Mouse (Mus musculus) kidney, embryonic 14.5 days (tissue): Measurements from ENCODE around the gene Gpx6. TPM values are rescaled to one million over a fixed set of nuclear protein-coding genes. Genes with fewer than 3 reads are reported as not detected.
A peak's percentile ranks its signal among the peaks of the same experiment; 100 is the strongest.

Experiments used
- ATAC-seq: fragments of 200-750 bp; cut with Nextera tagmentation; 2 replicates; pipeline ENCODE4 v1.8.0; 2017; ENCODE audit warnings: moderate number of reproducible peaks, mild to moderate bottlenecking, moderate TSS enrichment, moderate library complexity; ENCODE audit not compliant: low FRiP score, low TSS enrichment
- H3K27ac ChIP-seq: fragments of 300-500 bp; sonication (generic); 2 replicates; pipeline ENCODE4 v1.5.1; 2014; ENCODE audit warnings: low read depth, mild to moderate bottlenecking, low read length, moderate library complexity, mixed read lengths
- H3K27me3 ChIP-seq: fragments of 300-500 bp; sonication (generic); 2 replicates; pipeline ENCODE4 v1.6.1; 2014; ENCODE audit warnings: mild to moderate bottlenecking, low read length; ENCODE audit not compliant: control insufficient read depth, insufficient read depth
- H3K36me3 ChIP-seq: fragments of 300-500 bp; sonication (generic); 2 replicates; pipeline ENCODE4 v1.6.1; 2014; ENCODE audit warnings: low read length, mixed read lengths; ENCODE audit not compliant: control insufficient read depth, insufficient read depth
- H3K4me1 ChIP-seq: fragments of 300-500 bp; sonication (generic); 2 replicates; pipeline ENCODE4 v1.6.1; 2014; ENCODE audit warnings: low read length, mixed read lengths; ENCODE audit not compliant: control insufficient read depth, insufficient read depth
- H3K4me2 ChIP-seq: fragments of 300-500 bp; sonication (generic); replicated peaks from 2 replicates; pipeline ENCODE4 v1.6.1; 2014; ENCODE audit warnings: low read depth, mild to moderate bottlenecking, low read length
- H3K4me3 ChIP-seq: fragments of 300-500 bp; sonication (generic); 2 replicates; pipeline ENCODE4 v1.5.1; 2014; ENCODE audit warnings: mild to moderate bottlenecking, low read length
- H3K9ac ChIP-seq: fragments of 300-500 bp; sonication (generic); 2 replicates; pipeline ENCODE4 v1.6.1; 2014; ENCODE audit warnings: low read depth, mild to moderate bottlenecking, low read length, moderate library complexity
- H3K9me3 ChIP-seq: fragments of 300-500 bp; sonication (generic); 2 replicates; pipeline ENCODE4 v1.6.1; 2016; ENCODE audit warnings: low read length; ENCODE audit not compliant: control insufficient read depth
- WGBS: fragments of 180-500 bp; shearing (Covaris S2); extraction: QIAGEN DNeasy Blood & Tissue Kit; methylation state at CpG from one replicate; pipeline ENCODE4 v1.1.7; 2014; 5-methylcytosine and 5-hydroxymethylcytosine counted together
- polyA plus RNA-seq: library from polyadenylated mRNA; unstranded; fragments of >200 nt; fragmentation: Nextera tagmentation; extraction: Ambion mirVana; gene quantifications from 2 replicates; pipeline ENCODE4 v1.2.1, GENCODE M21; 2014

Gene Gpx6
- polyA plus RNA-seq, 1 experiment from 2014 or later = 3.9 TPM

- WGBS = 89% methylated on average over 4 of the region's 4 CpGs
- ATAC-seq = no peak
- Histone ChIP-seq H3K27me3 (no peaks in the 10 kb centered on the region), H3K36me3 (no peaks in the 10 kb centered on the region), H3K4me1 (peaks cover 3% of the 10 kb centered on the region; the same call in 1 of the 2 replicates), H3K27ac (no peak overlapping the region), H3K4me3 (no peak overlapping the region), H3K9ac (no peak overlapping the region), H3K9me3 (no peaks in the 10 kb centered on the region), H3K4me2 (no peak overlapping the region)
Observed at GRCm38 (mm10) chr13:21313903-21314302, 2.0 kb downstream of the Gpx6 start.

GRCm38 (mm10) chr13:21320262-21320661, 8.3 kb downstream of the Gpx6 start:
- Histone ChIP-seq H3K27me3 (no peaks in the 10 kb centered on the region), H3K36me3 (no peaks in the 10 kb centered on the region), H3K4me2 (no peak overlapping the region), H3K9ac (no peak overlapping the region), H3K4me3 (no peak overlapping the region), H3K27ac (no peak overlapping the region), H3K4me1 (no peaks in the 10 kb centered on the region), H3K9me3 (no peaks in the 10 kb centered on the region)
- 34% methylated on average over 3 of the region's 3 CpGs for WGBS
- ATAC-seq = peak; percentile 47; the same call in 1 of the 2 replicates

- WGBS = 5% methylated on average over 18 of the region's 18 CpGs
- peak overlapping the region; percentile 48 for H3K4me2 ChIP-seq
- no peak overlapping the region for H3K27ac ChIP-seq
- no peaks in the 10 kb centered on the region for H3K27me3 ChIP-seq
- H3K36me3 ChIP-seq = no peaks in the 10 kb centered on the region
- peak overlapping the region; percentile 35 for H3K4me3 ChIP-seq
- H3K9me3 ChIP-seq = no peaks in the 10 kb centered on the region
- H3K4me1 ChIP-seq = no peaks in the 10 kb centered on the region
- no peak for ATAC-seq
- no peak overlapping the region for H3K9ac ChIP-seq
Observed at GRCm38 (mm10) chr13:21321890-21322494, 10.1 kb downstream of the Gpx6 start.

DNA sequence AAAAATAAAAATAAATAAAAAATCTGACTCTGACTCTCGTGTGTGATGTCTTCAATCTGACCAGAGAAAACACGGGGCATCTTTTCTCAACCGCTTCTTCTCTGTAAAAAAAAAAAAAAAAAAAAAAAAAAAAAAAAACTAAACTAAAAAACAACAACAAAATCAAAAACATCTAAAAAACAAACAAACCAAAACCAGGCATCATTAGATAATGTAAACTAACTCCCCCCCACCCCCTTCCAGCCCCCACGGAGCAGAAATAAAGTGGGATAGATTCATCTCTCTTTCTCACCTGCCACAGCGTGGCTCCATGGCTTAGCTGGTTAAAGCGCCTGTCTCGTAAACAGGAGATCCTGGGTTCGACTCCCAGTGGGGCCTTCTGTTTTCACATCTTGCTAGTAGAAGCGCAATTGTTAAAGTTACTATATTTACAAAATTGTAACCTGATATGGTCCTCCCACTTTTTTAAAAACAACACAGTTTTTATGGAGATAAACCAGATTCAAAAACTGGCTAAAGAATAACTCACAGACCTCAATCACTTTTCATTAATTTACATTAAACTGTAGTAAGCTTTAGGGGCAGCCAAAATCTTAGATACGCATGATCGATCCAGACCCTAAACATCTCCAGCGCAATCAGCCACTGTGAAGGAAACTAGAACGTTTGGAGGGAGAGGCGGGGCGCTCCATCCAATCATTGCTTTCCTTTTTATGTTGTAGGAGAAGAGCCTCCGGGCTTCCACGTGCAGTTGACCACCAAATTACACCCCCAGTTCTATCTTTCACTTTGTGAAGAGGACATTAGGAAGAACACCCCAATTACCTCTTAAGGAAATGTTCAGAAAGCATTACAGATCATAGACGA, 10.8 kb downstream of the Gpx6 start:
- peak overlapping the region; percentile 48 for H3K4me2 ChIP-seq
- no peak overlapping the region for H3K27ac ChIP-seq
- ATAC-seq = no peak

DNA sequence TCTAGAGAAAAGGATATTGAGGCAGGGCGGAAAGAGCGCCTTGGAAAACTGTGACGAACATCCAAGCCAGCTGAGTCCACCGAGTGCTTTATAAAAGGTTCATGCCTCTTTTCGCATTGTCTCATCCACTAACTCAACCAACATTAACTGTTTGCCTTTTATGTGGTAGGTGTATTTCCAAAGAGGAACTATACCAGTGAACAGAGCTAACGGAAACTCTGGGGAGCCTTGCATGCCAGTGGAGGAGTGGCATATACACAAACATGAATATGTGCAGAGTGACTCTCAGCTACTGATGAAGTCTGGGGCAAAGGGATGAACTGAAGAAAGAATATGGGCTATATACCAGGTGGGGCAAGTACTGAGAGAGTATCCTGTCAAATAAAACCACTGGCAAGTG, 11.5 kb downstream of the Gpx6 start:
- H3K4me1 ChIP-seq = no peaks in the 10 kb centered on the region
- peak overlapping the region; percentile 35; the same call in 1 of the 2 replicates for H3K4me3 ChIP-seq
- H3K27me3 ChIP-seq = no peaks in the 10 kb centered on the region
- WGBS = 61% methylated on average over 6 of the region's 6 CpGs
- H3K4me2 ChIP-seq = peak overlapping the region; percentile 48
- H3K9ac ChIP-seq = no peak overlapping the region
- no peaks in the 10 kb centered on the region for H3K36me3 ChIP-seq
- H3K27ac ChIP-seq = no peak overlapping the region
- no peaks in the 10 kb centered on the region for H3K9me3 ChIP-seq
- no peak for ATAC-seq

More for the DNA sequence above, 10.8 kb downstream of the Gpx6 start:
- Histone ChIP-seq H3K36me3 (no peaks in the 10 kb centered on the region), H3K9ac (no peak overlapping the region), H3K4me3 (peak overlapping the region; percentile 35), H3K9me3 (no peaks in the 10 kb centered on the region), H3K4me1 (no peaks in the 10 kb centered on the region), H3K27me3 (no peaks in the 10 kb centered on the region)
- 16% methylated on average over 18 of the region's 18 CpGs for WGBS

DNA sequence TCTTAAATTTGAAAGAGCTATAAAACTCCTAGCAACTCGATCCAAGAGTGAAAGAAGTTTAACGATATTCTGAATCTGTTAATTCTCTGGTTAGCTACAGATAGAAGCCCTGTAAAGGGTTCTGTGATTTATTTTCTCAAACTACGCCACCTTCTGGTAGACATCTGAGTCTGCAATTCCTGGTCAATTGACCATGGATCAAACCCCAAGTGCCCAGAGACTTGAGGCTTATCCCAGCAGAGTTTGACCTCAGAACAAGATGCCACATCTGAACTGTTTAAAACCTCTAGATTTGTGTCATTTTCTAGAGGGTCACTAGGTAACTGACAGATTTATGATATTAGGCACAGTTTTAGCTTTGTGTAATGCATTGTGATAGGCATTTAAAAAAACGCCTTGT, 14.3 kb downstream of the Gpx6 start:
- no peak overlapping the region for H3K27ac ChIP-seq
- H3K4me1 ChIP-seq = no peaks in the 10 kb centered on the region
- no peaks in the 10 kb centered on the region for H3K36me3 ChIP-seq
- WGBS = 3% methylated on average over 4 of the region's 4 CpGs
- no peak overlapping the region for H3K9ac ChIP-seq
- H3K4me2 ChIP-seq = peak overlapping the region; percentile 69
- H3K4me3 ChIP-seq = peak overlapping the region; percentile 41
- no peaks in the 10 kb centered on the region for H3K27me3 ChIP-seq
- ATAC-seq = peak; percentile 47; the same call in 1 of the 2 replicates
- H3K9me3 ChIP-seq = no peaks in the 10 kb centered on the region

DNA sequence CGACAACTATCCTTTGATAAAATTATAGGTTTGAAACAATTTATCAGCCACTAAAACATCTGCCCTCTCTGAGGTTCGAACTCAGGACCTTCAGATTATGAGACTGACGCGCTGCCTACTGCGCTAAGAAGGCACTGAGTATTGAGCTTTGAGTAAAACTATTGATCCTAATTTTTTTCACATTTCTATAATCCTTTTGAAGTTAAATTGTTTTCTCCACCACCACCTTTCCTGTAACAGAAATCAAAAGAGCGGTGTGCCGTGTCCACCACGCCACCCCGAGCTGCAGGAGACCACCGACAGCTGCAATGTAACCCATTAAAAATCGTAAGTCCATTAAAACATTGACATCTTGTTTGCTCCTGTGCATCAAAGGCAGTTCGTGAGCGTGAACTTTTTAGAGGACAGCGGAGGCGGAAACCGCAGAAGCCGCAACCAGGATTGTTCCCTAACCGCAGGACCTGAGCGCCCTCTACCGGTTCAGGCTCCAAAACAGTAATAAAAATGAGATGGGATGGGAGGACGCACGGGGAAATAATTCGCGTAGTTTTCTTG, 14.8 kb downstream of the Gpx6 start:
- Histone ChIP-seq H3K27me3 (no peaks in the 10 kb centered on the region), H3K9me3 (no peaks in the 10 kb centered on the region), H3K36me3 (no peaks in the 10 kb centered on the region), H3K4me3 (peak overlapping the region; percentile 41), H3K9ac (peak overlapping the region; percentile 18; the same call in 1 of the 2 replicates), H3K27ac (no peak overlapping the region), H3K4me2 (peak overlapping the region; percentile 69), H3K4me1 (no peaks in the 10 kb centered on the region)
- WGBS = under 1% methylated on average over 24 of the region's 24 CpGs
- peak; percentile 71 for ATAC-seq

- H3K4me3 ChIP-seq = peak overlapping the region; percentile 41
- H3K27me3 ChIP-seq = no peaks in the 10 kb centered on the region
- H3K9me3 ChIP-seq = no peaks in the 10 kb centered on the region
- under 1% methylated on average over 9 of the region's 9 CpGs for WGBS
- H3K36me3 ChIP-seq = no peaks in the 10 kb centered on the region
- H3K9ac ChIP-seq = no peak overlapping the region
- H3K4me1 ChIP-seq = no peaks in the 10 kb centered on the region
- H3K4me2 ChIP-seq = peak overlapping the region; percentile 69
- H3K27ac ChIP-seq = no peak overlapping the region
- ATAC-seq = peak; percentile 71
Observed at GRCm38 (mm10) chr13:21327424-21327823, 15.5 kb downstream of the Gpx6 start.

GRCm38 (mm10) chr13:21346610-21347009, 34.7 kb downstream of the Gpx6 start, which contains the start of gene Olfr1367:
Gene Olfr1367 (plus strand): TSS chr13:21346910.
- Histone ChIP-seq H3K4me3 (no peak within 1 kb of the TSS), H3K4me2 (no peak within 1 kb of the TSS), H3K27ac (no peak within 1 kb of the TSS), H3K36me3 (no peaks in the 10 kb centered on the region), H3K9me3 (no peaks in the 10 kb centered on the region), H3K9ac (no peak within 1 kb of the TSS), H3K27me3 (no peaks in the 10 kb centered on the region), H3K4me1 (no peaks in the 10 kb centered on the region)
- 93% methylated on average over 1 of the region's 1 CpGs for WGBS
- no peak for ATAC-seq
